ENCODE assay signal across 8 mouse cellular contexts in the genomic region with DNA sequence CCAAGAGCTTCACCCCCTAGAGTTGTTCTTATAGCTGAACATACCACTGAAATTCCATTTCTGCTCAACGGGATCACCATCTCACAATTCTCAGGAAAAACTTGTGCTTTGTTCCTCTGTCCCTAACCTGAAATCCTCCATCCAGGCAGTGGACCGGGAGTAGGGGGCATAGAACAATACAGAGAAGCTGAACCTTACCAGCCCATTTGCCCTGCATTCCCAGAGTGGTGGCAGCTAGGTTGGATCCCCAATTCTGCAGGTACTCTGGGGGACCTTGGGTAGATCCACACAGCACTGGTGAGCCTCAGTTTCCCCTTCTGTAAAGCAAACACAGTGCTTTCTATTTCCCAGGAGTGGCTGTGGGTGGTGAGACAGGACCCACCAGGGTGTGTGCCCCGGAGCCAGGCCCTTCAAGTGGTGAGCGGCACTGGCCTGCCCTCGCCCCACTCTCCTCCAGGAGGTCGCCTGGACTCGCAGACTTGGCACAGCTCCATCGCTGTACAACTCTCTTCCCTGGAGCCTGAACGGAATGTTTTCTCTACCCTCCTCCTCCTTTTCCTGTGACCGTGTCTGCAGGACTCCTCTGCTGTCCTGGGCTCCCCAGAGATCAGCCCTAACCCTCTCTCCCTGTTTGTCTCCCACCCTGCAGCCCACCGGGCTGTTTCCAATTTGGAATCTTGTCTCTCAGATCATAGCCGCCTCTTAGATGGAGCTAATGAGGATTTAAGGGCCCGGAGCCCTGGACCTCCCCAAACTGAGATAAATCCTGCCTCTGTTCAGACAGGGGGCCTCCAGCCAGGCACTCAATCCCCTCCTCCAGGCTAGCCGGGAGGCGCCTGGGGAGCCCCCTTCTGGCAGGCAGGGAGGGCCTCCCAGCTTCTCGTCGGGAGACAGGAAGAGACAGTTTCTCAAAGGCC. TPM values are rescaled to one million over a fixed set of nuclear protein-coding genes. Genes with fewer than 3 reads are reported as not detected.
DNase-seq lines count a peak whose midpoint lies in the region; ATAC-seq and TF ChIP-seq lines count a peak whose summit lies in the region.

No protein-coding gene starts in this region.

- no peak for TF ChIP-seq EP300 in heart, adult 2 months (IDR thresholded peaks at IDR 0.05; ENCODE audit: insufficient read depth, low read depth, low read length)

- TF ChIP-seq POLR2A in lung, adult 2 months (IDR thresholded peaks at IDR 0.05; ENCODE audit: borderline replicate concordance, extremely low read depth, low read depth, low read length) = no peak
- no peak for TF ChIP-seq POLR2A in heart, adult 2 months (IDR thresholded peaks at IDR 0.05; ENCODE audit: insufficient read depth, low read depth, low read length)

- H3K27ac ChIP-seq in lung, embryonic 15.5 days = peak overlapping the region; percentile 83
- no peak overlapping the region for H3K27ac ChIP-seq in heart, adult 2 months

- TF ChIP-seq CTCF in lung, adult 2 months (IDR thresholded peaks at IDR 0.05; ENCODE audit: insufficient read depth, low read length) = no peak
- TF ChIP-seq CTCF in heart, adult 2 months (IDR thresholded peaks at IDR 0.05) = peak; percentile 64

- no peaks in the 10 kb centered on the region for H3K36me3 ChIP-seq in lung, embryonic 15.5 days
- no peaks in the 10 kb centered on the region for H3K36me3 ChIP-seq in heart, adult 2 months (ENCODE audit: control insufficient read depth, insufficient read depth, low read length)

- intact Hi-C loops in heart, adult 2 months (cut with DNase I) = loop anchor here (5.0 kb wide), 1 partner anchor 242 kb away; no protein-coding TSS in a partner anchor

- H3K4me2 ChIP-seq in lung, embryonic 15.5 days = peak overlapping the region; percentile 48

- DNase-seq in lung, adult 2 months = no peak
- DNase-seq in heart, adult 2 months = peak; percentile 30 to 62
- peak; percentile 34 for DNase-seq in kidney, adult 9 months
- DNase-seq in lung, postnatal 4 days = peak; percentile 48 to 67
- DNase-seq in thymus, postnatal 10 days (ENCODE audit: low spot score in 2 of 2) = peak; percentile 33 to 49
- no peak for DNase-seq in right cerebral cortex, adult 2 months (ENCODE audit: low spot score in 2 of 2)
- DNase-seq in cerebellum, adult 8-10 months = no peak

- no peaks in the 10 kb centered on the region for H3K27me3 ChIP-seq in lung, embryonic 15.5 days
- no peaks in the 10 kb centered on the region for H3K27me3 ChIP-seq in heart, adult 2 months (ENCODE audit: control insufficient read depth, insufficient read depth, low read length)

- no peak overlapping the region for H3K9ac ChIP-seq in lung, embryonic 15.5 days
- H3K9ac ChIP-seq in heart, adult 2 months (ENCODE audit: low read depth, low read length) = no peak overlapping the region

- H3K9me3 ChIP-seq in lung, embryonic 15.5 days = no peaks in the 10 kb centered on the region

- H3K4me1 ChIP-seq in lung, embryonic 15.5 days = peaks cover 24% of the 10 kb centered on the region
- peaks cover 4% of the 10 kb centered on the region for H3K4me1 ChIP-seq in lung, adult 2 months (ENCODE audit: control insufficient read depth, insufficient read depth, low read length)
- peaks cover 2% of the 10 kb centered on the region; the same call in 1 of the 2 replicates for H3K4me1 ChIP-seq in heart, adult 2 months (ENCODE audit: control insufficient read depth, insufficient read depth, low read length)

- peak; percentile 68 for ATAC-seq in lung, embryonic 15.5 days (ENCODE audit: borderline replicate concordance, extremely low read depth, low FRiP score, low TSS enrichment)

- 6% methylated on average over 17 of the region's 17 CpGs for WGBS in lung, embryonic 15.5 days
- 14% methylated on average over 17 of the region's 17 CpGs for WGBS in lung, adult 2 months
- WGBS in heart, adult 2 months = 8% methylated on average over 17 of the region's 17 CpGs

- no peak overlapping the region; the same call in 1 of the 2 replicates for H3K4me3 ChIP-seq in lung, embryonic 15.5 days
- no peak overlapping the region for H3K4me3 ChIP-seq in lung, adult 2 months (replicated peaks; ENCODE audit: extremely low read depth, low read depth, low read length)
- no peak overlapping the region for H3K4me3 ChIP-seq in heart, adult 2 months

- no peaks in the 10 kb centered on the region for H3K79me2 ChIP-seq in heart, adult 2 months (replicated peaks; ENCODE audit: control insufficient read depth, insufficient read depth, low read length)

RNA-seq across cellular contexts. Expression of a gene that starts 52.3 kb away (rescaled TPM):
- 100 and 114 TPM in 2 replicates for polyA plus RNA-seq in lung, embryonic 15.5 days (2015; fragmentation: Nextera tagmentation; extraction: Ambion mirVana)
- 45.9 and 46.6 TPM in 2 replicates for polyA plus RNA-seq in lung, adult 2 months (2012; rRNA removed)
- 100 to 1,000 TPM in 1 of 2 experiments, 10 to 100 TPM in 1; 85.8 to 101 TPM for total RNA-seq in heart, adult 2 months (2021)
- 46.8 and 65.3 TPM in 2 replicates for polyA plus RNA-seq in heart, adult 2 months (2012; rRNA removed)

Comparison
In these comparisons a context has a peak if more than half of its experiments do, and no peak if none do; other contexts are left out.
1. DNase-seq: peak in heart, adult 2 months (2 of 2), kidney, adult 9 months (single experiment), lung, postnatal 4 days (2 of 2) and thymus, postnatal 10 days (2 of 2); none in lung, adult 2 months (single experiment), right cerebral cortex, adult 2 months (0 of 2) and cerebellum, adult 8-10 months (single experiment).